Mouse (Mus musculus) heart, adult 2 months (tissue): ENCODE measurements around the gene Hapln1. TPM values are rescaled to one million over a fixed set of nuclear protein-coding genes. Genes with fewer than 3 reads are reported as not detected.

ENCODE experiments used
- DNase-seq, 2 experiments: peaks; one replicate each; pipeline ENCODE4 v3.0.0; 2021
- H3K27ac ChIP-seq: fragments of 200-600 bp; 2 replicates; pipeline ENCODE4 v1.8.1; 2022
- H3K27me3 ChIP-seq: fragments of 200-500 bp; 2 replicates; pipeline ENCODE4 v1.6.1; 2012; ENCODE audit warnings: mild to moderate bottlenecking, low read length, inconsistent platforms, mixed read lengths; ENCODE audit not compliant: control insufficient read depth, insufficient read depth
- H3K36me3 ChIP-seq: fragments of 200-500 bp; 2 replicates; pipeline ENCODE4 v1.6.1; 2012; ENCODE audit warnings: low read length, inconsistent platforms; ENCODE audit not compliant: control insufficient read depth, insufficient read depth
- H3K4me1 ChIP-seq: fragments of 200-500 bp; 2 replicates; pipeline ENCODE4 v1.6.1; 2011; ENCODE audit warnings: low read length; ENCODE audit not compliant: control insufficient read depth, insufficient read depth
- H3K4me3 ChIP-seq: fragments of 200-600 bp; 2 replicates; pipeline ENCODE4 v1.8.1; 2022
- H3K79me2 ChIP-seq: fragments of 200-500 bp; replicated peaks from 2 replicates; pipeline ENCODE4 v1.6.1; 2012; ENCODE audit warnings: mild to moderate bottlenecking, inconsistent platforms, low read length, moderate library complexity, mixed read lengths; ENCODE audit not compliant: control insufficient read depth, insufficient read depth
- H3K9ac ChIP-seq: fragments of 200-500 bp; 2 replicates; pipeline ENCODE4 v1.6.1; 2012; ENCODE audit warnings: low read depth, mild to moderate bottlenecking, control low read depth, inconsistent platforms, low read length, mixed read lengths
- CTCF ChIP-seq: fragments of 200-600 bp; IDR thresholded peaks from 2 replicates; pipeline ENCODE4 v1.8.1; 2022; ENCODE audit warnings: antibody characterized with exemption, mild to moderate bottlenecking, moderate library complexity
- EP300 ChIP-seq: fragments of 200-500 bp; IDR thresholded peaks from 2 replicates; pipeline ENCODE4 v1.6.1; 2011; ENCODE audit warnings: low read depth, low read length, control low read depth; ENCODE audit not compliant: insufficient read depth
- POLR2A ChIP-seq: fragments of 200-500 bp; IDR thresholded peaks from 2 replicates; pipeline ENCODE4 v1.6.1; 2011; ENCODE audit warnings: mild to moderate bottlenecking, low read depth, low read length, control low read depth; ENCODE audit not compliant: insufficient read depth
- WGBS: fragments of 180-500 bp; shearing (Covaris S2); methylation state at CpG from one replicate; pipeline ENCODE4 v1.1.7; 2018; 5-methylcytosine and 5-hydroxymethylcytosine counted together
- intact Hi-C: fragments of 180-260 bp; cut with DNase I; formaldehyde crosslinking; loops from one replicate; pipeline ENCODE4 v1.15.1; 2025
- polyA plus RNA-seq: library from polyadenylated mRNA; depleted of rRNA; stranded (reverse); fragments of >200 nt; gene quantifications from 2 replicates; pipeline ENCODE4 v1.2.3, GENCODE M21; 2012
- total RNA-seq, 2 experiments: library from RNA; stranded (reverse); gene quantifications; 2 replicates each; pipeline ENCODE4 v1.2.3; 2021

Gene Hapln1
- total and polyA plus RNA-seq, 3 experiments, result 0.26 to 0.30 (median 0.27) TPM

DNA sequence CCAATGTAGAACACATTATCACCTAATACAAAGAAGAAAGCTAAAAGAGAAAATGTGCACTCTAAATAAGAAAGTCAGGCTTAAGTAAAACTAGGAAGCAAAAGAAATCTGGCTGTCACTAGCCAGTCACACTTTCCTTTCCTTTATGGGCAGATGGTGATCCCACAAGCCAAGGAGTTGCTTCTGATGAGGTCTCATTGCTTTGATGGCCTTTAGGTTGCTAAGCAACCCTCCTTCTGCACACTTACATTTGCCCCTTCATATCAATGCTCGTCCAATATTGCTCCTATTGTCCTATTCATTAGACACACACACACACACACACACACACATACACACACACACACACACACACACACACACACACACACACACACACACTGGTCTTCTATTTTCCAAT lies 10.9 kb upstream of the Hapln1 start:
- Histone ChIP-seq H3K79me2 (no peaks in the 10 kb centered on the region), H3K9ac (no peak overlapping the region), H3K36me3 (no peaks in the 10 kb centered on the region), H3K27ac (no peak overlapping the region), H3K4me1 (no peaks in the 10 kb centered on the region), H3K4me3 (no peak overlapping the region), H3K27me3 (no peaks in the 10 kb centered on the region)
- 62% methylated on average over 1 of the region's 1 CpGs for WGBS
- DNase-seq, result no peak
- intact Hi-C loops, result no loop called here
- TF ChIP-seq EP300 (no peak), CTCF (no peak), POLR2A (no peak)

DNA sequence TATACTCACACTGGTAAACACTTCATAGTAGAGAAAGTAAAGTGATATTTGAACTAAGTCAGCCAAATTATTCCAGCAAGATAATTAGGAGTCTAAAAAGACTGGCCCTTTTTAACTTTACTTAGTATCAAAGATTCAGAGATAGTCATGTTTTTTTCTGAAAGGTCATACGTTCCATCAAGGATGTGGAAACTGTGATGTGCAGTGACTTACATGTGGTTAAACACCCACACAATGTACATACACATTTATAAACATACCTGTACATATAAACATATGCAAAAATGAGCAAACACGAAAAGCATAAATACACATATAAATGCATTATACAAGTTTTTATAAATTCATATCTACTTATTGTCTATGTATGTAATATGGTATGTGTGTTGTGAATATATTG lies 9.2 kb upstream of the Hapln1 start:
- no peak overlapping the region for H3K4me3 ChIP-seq
- H3K36me3 ChIP-seq, result no peaks in the 10 kb centered on the region
- no peak for TF ChIP-seq CTCF
- no peak for TF ChIP-seq POLR2A
- no peak for TF ChIP-seq EP300
- no peaks in the 10 kb centered on the region for H3K4me1 ChIP-seq
- H3K9ac ChIP-seq, result no peak overlapping the region
- DNase-seq, result no peak
- no peaks in the 10 kb centered on the region for H3K27me3 ChIP-seq
- H3K27ac ChIP-seq, result no peak overlapping the region
- intact Hi-C loops, result no loop called here
- no peaks in the 10 kb centered on the region for H3K79me2 ChIP-seq
- WGBS, result 82% methylated on average over 2 of the region's 2 CpGs

DNA sequence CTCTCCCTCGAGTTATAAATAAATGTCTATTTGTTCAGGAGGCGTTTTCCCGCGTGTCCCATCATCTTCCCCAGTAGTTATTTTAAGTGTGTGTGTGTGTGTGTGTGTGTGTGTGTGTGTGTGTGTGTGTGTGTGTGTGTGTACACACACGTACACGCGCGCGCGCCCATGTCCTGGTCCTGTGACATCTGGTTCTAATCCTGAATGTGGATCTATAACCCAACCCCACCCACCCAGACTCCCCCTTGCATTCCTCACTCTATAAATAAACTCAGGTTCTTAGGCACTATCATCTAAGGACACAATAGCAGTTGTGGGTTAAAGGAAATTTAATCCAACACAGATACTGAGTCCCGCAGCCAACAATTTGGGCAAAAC lies 280 bp downstream of the Hapln1 start:
- no peak overlapping the region for H3K27ac ChIP-seq
- intact Hi-C loops, result no loop called here

DNA sequence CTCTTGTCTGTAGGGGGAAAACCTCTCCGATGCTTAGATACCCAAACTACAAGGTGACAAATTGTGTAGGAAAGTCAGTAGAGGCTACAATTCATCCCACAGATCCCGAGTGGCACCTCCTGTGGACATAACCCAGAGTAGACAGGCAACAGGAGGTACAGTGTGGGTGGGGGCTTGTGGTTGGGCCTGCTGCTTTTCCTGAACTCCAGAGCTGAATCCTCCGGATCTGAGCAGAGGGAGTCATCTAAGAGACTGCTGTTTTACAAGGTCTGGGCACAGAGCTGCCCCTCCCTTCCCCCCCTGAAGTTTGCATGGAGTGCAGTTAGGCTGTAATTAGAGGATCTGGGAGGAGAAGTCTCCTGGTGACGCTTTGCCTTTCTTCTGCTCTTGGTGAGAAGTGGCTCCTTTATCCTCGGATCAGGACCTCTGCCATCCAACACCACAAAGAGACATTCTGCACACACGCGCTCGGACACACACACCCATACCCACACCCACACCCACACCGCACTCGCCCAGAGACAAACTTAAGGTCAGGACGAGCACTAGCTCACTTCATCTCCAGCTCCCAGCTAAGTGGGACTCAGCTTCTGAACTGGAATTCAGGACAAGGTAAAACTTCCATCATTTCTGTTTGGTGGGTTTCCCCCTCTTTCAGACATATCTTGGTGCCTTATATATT lies 846 bp downstream of the Hapln1 start:
- 0 out of 2 replicates have a peak, but pooled peaks cover 2% of the 10 kb centered on the region for H3K27me3 ChIP-seq
- WGBS, result 36% methylated on average over 11 of the region's 11 CpGs
- DNase-seq, result no peak
- H3K27ac ChIP-seq, result no peak overlapping the region
- TF ChIP-seq EP300 (no peak), POLR2A (no peak), CTCF (no peak)
- intact Hi-C loops, result no loop called here
- no peaks in the 10 kb centered on the region for H3K79me2 ChIP-seq
- no peak overlapping the region for H3K9ac ChIP-seq
- no peak overlapping the region for H3K4me3 ChIP-seq
- no peaks in the 10 kb centered on the region for H3K4me1 ChIP-seq
- H3K36me3 ChIP-seq, result no peaks in the 10 kb centered on the region

More for the DNA sequence above, 280 bp downstream of the Hapln1 start:
- 0 out of 2 replicates have a peak, but pooled peaks cover 2% of the 10 kb centered on the region for H3K27me3 ChIP-seq
- H3K4me3 ChIP-seq, result no peak overlapping the region
- H3K79me2 ChIP-seq, result no peaks in the 10 kb centered on the region
- no peaks in the 10 kb centered on the region for H3K4me1 ChIP-seq
- no peak overlapping the region for H3K9ac ChIP-seq
- H3K36me3 ChIP-seq, result no peaks in the 10 kb centered on the region
- 15% methylated on average over 11 of the region's 11 CpGs for WGBS
- DNase-seq, result no peak
- TF ChIP-seq EP300 (no peak), CTCF (no peak), POLR2A (no peak)

DNA sequence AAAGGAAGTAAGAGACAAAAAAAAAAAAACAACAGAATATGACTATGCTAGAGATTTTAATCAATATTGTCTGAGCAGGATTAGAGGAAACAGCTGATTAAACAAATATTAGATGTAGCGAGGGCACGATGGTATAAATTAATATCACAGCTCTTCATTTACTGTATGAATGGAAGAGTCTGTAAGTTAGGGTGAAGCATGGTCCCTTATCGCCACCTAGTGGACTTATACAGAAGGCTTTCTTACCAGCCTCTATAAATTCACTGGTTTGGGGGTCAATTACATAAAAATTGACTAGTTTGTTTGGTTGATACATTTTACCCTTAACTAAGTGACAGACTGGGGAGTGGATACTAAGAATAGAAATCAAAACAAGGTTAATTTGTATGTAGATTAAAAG lies 3.4 kb downstream of the Hapln1 start:
- H3K36me3 ChIP-seq, result no peaks in the 10 kb centered on the region
- H3K79me2 ChIP-seq, result no peaks in the 10 kb centered on the region
- WGBS, result under 1% methylated on average over 3 of the region's 3 CpGs
- no peak for TF ChIP-seq POLR2A
- TF ChIP-seq CTCF, result peak; percentile 96
- no peak for TF ChIP-seq EP300
- H3K27ac ChIP-seq, result no peak overlapping the region
- H3K4me1 ChIP-seq, result no peaks in the 10 kb centered on the region
- no peak overlapping the region for H3K9ac ChIP-seq
- intact Hi-C loops, result no loop called here
- 0 out of 2 replicates have a peak, but pooled peaks cover 2% of the 10 kb centered on the region for H3K27me3 ChIP-seq
- DNase-seq, result no peak
- H3K4me3 ChIP-seq, result no peak overlapping the region

DNA sequence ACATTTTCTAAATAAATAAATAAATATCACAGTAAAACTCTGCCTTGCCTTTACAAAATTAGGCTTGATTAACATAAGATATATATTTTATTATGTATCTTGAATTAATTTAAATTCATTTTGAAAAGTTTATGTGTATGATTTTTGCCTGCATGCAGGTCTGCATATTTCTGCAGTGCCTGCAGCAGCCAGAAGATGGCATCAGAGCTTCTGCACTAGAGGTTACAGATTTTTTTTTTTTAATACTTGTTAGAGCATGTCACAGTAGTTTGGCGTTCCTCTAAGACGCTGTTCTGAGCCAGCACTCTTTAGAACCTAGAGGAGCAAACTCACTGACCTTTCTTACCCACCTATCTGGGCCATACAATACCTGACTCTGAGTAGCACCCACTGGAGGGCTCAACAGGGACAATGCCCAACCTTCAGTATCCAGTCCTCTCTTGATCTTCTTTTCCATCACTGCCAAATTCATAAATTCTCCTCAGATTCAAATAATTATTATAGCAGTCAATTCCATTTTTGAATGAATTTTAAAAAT lies 8.7 kb downstream of the Hapln1 start:
- Histone ChIP-seq H3K27me3 (no peaks in the 10 kb centered on the region), H3K4me3 (no peak overlapping the region), H3K27ac (no peak overlapping the region), H3K36me3 (no peaks in the 10 kb centered on the region), H3K79me2 (no peaks in the 10 kb centered on the region), H3K4me1 (no peaks in the 10 kb centered on the region), H3K9ac (no peak overlapping the region)
- DNase-seq, result peak; percentile 7 to 29
- peak; percentile 83 for TF ChIP-seq CTCF
- TF ChIP-seq EP300, result no peak
- TF ChIP-seq POLR2A, result no peak
- intact Hi-C loops, result loop anchor here (5.0 kb wide), 3 partner anchors 84 to 1339 kb away; no protein-coding TSS in a partner anchor
- WGBS, result 4% methylated on average over 2 of the region's 2 CpGs
